In the genomic region with DNA sequence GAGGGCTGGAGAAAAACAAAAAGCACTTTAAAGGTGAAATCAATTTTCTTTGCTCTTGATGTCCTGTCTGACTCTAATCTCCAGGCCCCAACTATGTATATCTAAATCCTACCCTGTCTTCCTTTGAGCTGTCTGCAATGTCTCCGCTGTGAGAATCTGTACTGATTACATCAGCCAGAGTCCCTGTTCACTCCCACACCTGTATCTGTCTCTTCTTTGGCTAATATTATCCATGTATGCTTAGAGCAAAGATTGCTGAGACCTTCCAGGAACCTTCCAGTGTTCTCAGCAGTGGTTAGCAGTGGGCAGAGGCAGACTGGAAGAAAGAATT, we compare ENCODE assay signal across 23 mouse cellular contexts.
"Had no signal": no experiment of that assay in that cellular context is flagged by ENCODE, and none has a peak within 500 bp of the region (broad histone marks: within the 10 kb centered on the region; RNA-seq: fewer than 3 reads in every experiment).

No protein-coding gene starts in this region.

- H3K9me3 ChIP-seq: heart, embryonic 13.5 days; heart, embryonic 15.5 days; hindbrain, embryonic 13.5 days; hindbrain, embryonic 15.5 days; limb, embryonic 13.5 days; limb, embryonic 15.5 days; liver, embryonic 12.5 days had no signal

- H3K4me2 ChIP-seq: heart, embryonic 11.5 days; heart, embryonic 13.5 days; heart, embryonic 15.5 days; hindbrain, embryonic 13.5 days; hindbrain, embryonic 15.5 days; limb, embryonic 13.5 days; limb, embryonic 15.5 days; liver, embryonic 12.5 days had no signal

- H3K4me1 ChIP-seq: heart, embryonic 13.5 days; heart, embryonic 15.5 days; hindbrain, embryonic 13.5 days; hindbrain, embryonic 15.5 days; limb, embryonic 13.5 days; limb, embryonic 15.5 days; liver, embryonic 12.5 days had no signal

- DNase-seq: forebrain, postnatal 0 days; gastrocnemius, postnatal 14 days; gastrocnemius, postnatal 36 days; heart, adult 2 months; heart, postnatal 14 days; heart, postnatal 36 days; kidney, adult 18-20 months; kidney, postnatal 10 days; kidney, postnatal 25 days; layer of hippocampus, adult 9-11 months; layer of hippocampus, postnatal 36 days; left cerebral cortex, postnatal 4 days had no signal

- H3K27ac ChIP-seq: heart, adult 2 months; heart, embryonic 13.5 days; heart, embryonic 15.5 days; hindbrain, embryonic 13.5 days; hindbrain, embryonic 15.5 days; hindbrain, postnatal 0 days; limb, embryonic 13.5 days; limb, embryonic 15.5 days; liver, embryonic 12.5 days; liver, embryonic 14.5 days had no signal

- ATAC-seq: forebrain, postnatal 0 days; hindbrain, postnatal 0 days; intestine, embryonic 16.5 days; liver, embryonic 12.5 days had no signal

- H3K9ac ChIP-seq: forebrain, postnatal 0 days; heart, embryonic 13.5 days; heart, embryonic 15.5 days; hindbrain, embryonic 13.5 days; hindbrain, embryonic 15.5 days; limb, embryonic 13.5 days; limb, embryonic 15.5 days; liver, embryonic 12.5 days; liver, embryonic 14.5 days had no signal

- H3K4me3 ChIP-seq: heart, adult 2 months; heart, embryonic 13.5 days; heart, embryonic 15.5 days; hindbrain, embryonic 13.5 days; hindbrain, embryonic 15.5 days; limb, embryonic 13.5 days; limb, embryonic 15.5 days; liver, embryonic 12.5 days had no signal

- H3K27me3 ChIP-seq: heart, embryonic 13.5 days; heart, embryonic 15.5 days; hindbrain, embryonic 13.5 days; hindbrain, embryonic 15.5 days; limb, embryonic 13.5 days; limb, embryonic 15.5 days; liver, embryonic 12.5 days had no signal

- H3K36me3 ChIP-seq: heart, embryonic 13.5 days; heart, embryonic 15.5 days; hindbrain, embryonic 13.5 days; hindbrain, embryonic 15.5 days; limb, embryonic 13.5 days; limb, embryonic 15.5 days; liver, embryonic 12.5 days had no signal
